Mouse (Mus musculus) retina, embryonic 14.5 days (tissue): Measurements from ENCODE around the gene Ankrd23.

Source experiments
- DNase-seq: peaks from one replicate; pipeline ENCODE4 v3.0.0-alpha.2; 2015; ENCODE audit warnings: low spot score

Gene Ankrd23

DNA sequence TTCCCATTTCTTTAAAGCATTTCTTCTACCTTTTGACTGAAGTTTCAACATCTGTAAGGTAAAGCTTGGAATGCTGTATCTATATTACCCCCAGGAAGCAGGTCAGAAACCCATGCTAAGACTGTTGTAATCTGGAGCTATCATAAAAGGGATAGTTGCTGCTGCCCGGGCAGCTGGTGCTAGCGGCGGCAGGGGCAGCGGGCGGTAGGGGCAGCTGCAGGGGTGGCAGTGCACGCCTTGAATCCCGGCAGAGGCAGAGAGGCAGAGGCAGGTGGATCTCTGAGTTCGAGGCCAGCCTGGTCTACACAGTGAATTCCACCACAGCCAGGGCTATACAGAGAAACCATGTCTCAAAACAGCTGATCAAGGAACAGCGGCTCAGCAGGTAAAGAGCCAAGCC, 6.2 kb upstream of the Ankrd23 start:
- no peak for DNase-seq

- DNase-seq = no peak
Observed at GRCm38 (mm10) chr1:36541844-36542243, 5.2 kb upstream of the Ankrd23 start.

- DNase-seq = no peak
Observed at GRCm38 (mm10) chr1:36540807-36541206, 4.1 kb upstream of the Ankrd23 start.

DNA sequence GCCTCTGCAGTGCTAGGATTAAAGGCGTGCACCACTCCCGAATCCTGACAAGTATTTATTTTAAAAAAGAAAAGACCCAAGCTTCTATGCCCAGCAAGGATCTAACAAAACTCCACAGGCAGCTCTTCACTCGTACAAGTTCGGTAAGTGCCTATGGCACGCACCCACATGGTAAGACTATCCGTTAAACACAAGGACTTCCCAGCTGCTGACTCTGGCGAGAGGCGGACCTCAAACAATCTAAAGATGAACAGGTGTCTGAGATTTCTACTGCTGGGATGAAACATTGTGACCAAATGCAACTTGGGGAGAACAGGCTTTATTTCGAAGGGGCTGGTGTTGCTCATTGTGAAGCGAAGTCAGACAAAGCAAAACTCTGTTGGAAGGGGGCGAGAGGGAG, 3.4 kb upstream of the Ankrd23 start:
- DNase-seq = no peak

- no peak for DNase-seq
Observed at GRCm38 (mm10) chr1:36539186-36539585, 2.5 kb upstream of the Ankrd23 start, which contains the start of gene Gm42417. Gene Gm42417 (minus strand): TSS chr1:36539429.

GRCm38 (mm10) chr1:36538727-36539126, 2.0 kb upstream of the Ankrd23 start:
- no peak for DNase-seq

DNA sequence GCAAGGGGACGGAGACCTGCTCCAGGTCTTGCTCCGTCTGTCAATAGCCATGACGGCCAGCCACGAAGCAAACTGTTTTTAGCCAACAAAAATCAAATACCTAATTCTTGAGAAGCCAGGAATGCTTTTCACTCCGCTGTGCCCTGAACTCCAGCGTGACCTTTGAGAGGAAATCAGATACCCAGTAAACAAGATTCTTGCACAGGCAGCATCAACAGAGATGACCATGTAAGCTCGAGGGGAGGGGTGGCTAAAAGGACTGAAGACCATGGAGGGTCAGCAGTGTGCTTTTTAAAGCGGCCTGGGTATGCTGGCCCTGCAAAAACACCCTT, 320 bp downstream of the Ankrd23 start:
- no peak for DNase-seq

DNA sequence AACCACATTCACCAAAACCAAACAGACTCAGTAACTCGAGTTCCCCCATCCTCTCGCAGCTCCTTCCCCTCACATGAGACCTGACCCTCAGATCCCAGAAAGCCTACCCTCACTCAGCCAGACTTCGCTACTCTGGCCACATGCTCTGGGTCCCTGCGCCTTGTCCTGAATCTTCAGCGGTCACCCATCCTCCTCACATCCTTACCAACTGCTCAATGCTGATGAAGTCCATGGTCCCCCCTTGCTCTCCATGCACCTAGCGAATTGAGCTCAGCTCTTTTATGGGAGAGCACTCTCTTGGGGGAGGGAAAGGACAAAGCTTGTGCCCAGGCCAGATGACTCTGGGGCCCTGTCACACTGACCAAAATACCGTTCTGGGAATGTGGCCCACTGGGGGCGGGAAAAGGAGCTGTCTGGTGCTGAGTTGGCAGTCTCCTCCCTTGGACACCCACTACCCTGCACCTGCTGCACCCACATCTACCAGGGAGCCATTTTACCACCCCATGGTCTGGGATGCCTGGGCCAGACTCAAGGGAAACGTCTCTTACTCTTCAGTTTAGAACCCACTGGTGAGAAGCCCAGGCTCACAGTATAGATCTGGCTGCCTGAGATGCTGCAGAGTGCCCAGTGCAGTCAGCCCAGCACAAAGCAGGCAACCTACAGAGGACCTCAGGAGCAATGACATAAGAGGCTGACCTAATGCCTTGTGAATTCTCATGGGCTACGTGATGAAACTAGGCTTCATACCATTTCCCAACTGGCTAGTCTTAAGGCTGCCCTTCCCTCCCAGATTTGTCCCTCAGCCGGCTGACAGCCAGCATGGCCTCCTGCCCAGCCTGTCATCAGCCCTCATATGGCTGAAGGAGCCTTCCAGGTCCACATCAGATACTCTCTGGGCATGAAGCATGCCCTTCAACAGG, 946 bp downstream of the Ankrd23 start:
- DNase-seq = no peak

- DNase-seq = no peak
Observed at GRCm38 (mm10) chr1:36534595-36535058, 2.1 kb downstream of the Ankrd23 start.

- DNase-seq = no peak
Observed at GRCm38 (mm10) chr1:36533546-36533945, 3.1 kb downstream of the Ankrd23 start.

- no peak for DNase-seq
Observed at GRCm38 (mm10) chr1:36531461-36531860, 5.2 kb downstream of the Ankrd23 start.

DNA sequence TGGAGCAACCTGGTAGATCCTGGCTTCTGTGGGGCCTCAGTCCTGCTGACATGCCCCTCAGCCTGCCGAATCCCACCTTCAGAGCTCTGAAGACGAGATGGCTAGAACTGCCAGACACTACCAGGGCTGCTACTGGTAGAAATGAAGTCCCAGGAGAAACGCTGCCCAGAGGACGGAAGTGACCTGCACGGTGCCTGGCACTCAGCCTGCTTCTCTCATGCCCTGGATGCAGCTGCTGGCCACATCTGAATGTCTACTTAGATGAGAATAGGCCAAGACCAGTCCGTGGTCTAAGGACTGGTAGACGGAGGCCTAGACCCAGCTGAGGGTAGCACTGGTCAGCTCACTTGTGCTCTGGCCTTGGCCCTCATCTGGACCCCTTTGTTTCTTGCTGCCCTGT, 5.7 kb downstream of the Ankrd23 start:
- DNase-seq = no peak

GRCm38 (mm10) chr1:36530485-36530884, 6.2 kb downstream of the Ankrd23 start:
- no peak for DNase-seq

GRCm38 (mm10) chr1:36529875-36530274, 6.8 kb downstream of the Ankrd23 start:
- no peak for DNase-seq

GRCm38 (mm10) chr1:36529274-36529673, 7.4 kb downstream of the Ankrd23 start:
- DNase-seq = no peak

DNA sequence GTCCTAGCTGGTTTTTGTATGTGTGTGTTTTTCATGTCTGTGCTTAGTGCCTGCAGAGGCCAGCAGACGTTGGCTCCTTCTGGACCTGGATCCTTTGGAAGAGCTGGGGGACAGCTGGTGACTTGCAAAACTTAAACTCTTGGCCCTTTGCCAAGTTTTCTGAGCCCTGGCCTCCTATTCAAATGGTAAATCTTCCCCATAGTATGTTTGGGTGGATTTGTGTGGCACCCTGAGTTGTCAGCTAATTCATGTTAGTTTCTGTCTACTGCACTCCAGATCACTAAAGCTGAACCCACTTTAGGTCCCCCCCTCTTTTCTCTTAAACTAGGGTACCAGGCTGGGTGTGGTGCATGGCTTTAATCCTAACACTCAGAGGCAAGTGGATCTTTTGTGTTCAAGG, 8.3 kb downstream of the Ankrd23 start:
- DNase-seq = peak; percentile 35

DNA sequence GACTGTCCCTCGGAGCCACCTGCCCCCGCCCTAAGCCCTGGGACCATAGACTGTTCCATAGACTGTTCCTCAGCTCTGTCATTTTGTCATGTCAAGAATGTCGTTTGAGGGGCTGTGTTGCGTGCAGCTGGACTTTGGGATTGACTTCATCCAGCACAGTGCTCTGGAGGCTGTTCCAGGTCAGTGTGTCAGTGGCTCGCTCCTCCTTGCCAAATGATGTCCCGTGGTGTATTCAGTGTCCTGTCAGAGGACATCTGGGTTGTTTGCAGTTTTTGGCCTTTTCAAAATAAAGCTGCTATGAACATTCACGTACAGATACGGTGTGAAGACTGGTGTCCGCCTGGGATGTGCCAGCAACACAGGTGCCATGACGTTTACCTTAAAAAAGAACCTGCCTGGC, 9.8 kb downstream of the Ankrd23 start:
- no peak for DNase-seq

GRCm38 (mm10) chr1:36525774-36526173, 10.9 kb downstream of the Ankrd23 start:
- DNase-seq = no peak

- DNase-seq = no peak
Observed at GRCm38 (mm10) chr1:36524058-36524457, 12.6 kb downstream of the Ankrd23 start.

- DNase-seq = no peak
Observed at GRCm38 (mm10) chr1:36523332-36524013, 13.2 kb downstream of the Ankrd23 start.

- no peak for DNase-seq
Observed at GRCm38 (mm10) chr1:36522210-36522609, 14.5 kb downstream of the Ankrd23 start.

DNA sequence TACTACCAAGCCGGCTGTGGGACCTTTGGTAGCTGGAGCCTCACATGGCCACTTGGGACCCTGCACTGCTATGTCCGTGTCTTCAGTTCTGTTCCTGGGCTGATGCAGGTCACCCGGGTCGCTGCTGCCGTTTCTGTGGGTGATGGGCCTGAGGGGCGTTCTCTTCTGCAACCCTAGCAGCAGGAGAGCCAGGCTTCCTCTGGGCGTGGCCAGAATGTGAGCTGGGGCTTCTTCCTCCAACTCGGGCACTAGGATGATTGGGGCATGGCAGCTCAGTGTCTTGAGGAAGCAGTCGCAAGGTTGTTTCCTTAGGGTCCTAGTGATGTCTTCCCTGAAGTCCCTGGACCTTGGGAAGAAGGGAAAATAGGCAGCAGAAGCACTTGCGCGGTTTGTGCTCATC, 17.1 kb downstream of the Ankrd23 start:
- DNase-seq = no peak

- DNase-seq = no peak
Observed at GRCm38 (mm10) chr1:36518259-36518658, 18.4 kb downstream of the Ankrd23 start.
